Mouse (Mus musculus): ENCODE data around the gene Cd38.
"Not testable (repeated sequence)": the region's sequence is repeated elsewhere in the genome, so short reads cannot be mapped to it uniquely, and the experiment has no call there.

Cd38 gene

DNA sequence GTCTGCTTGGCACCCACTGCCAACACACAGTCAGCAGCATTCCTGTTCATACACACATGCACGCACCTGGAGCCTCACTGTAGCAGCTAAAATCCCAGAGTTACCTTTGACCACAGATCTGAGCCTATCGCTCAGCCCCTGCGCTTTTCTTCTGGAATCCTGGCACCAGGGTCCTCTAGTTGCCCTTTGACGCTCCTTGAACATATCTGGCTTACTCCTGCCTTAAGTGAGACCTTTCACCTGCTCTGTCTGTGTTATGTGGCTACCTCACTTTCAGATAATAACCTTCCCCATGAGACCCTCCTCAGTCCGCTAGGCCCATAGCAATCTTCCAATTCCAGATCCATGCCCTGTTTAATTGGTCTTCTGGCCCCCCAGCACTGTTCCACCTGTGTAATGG, 8.3 kb upstream of the Cd38 start:
- no peak for DNase-seq (ENCODE audit: low read depth)

DNA sequence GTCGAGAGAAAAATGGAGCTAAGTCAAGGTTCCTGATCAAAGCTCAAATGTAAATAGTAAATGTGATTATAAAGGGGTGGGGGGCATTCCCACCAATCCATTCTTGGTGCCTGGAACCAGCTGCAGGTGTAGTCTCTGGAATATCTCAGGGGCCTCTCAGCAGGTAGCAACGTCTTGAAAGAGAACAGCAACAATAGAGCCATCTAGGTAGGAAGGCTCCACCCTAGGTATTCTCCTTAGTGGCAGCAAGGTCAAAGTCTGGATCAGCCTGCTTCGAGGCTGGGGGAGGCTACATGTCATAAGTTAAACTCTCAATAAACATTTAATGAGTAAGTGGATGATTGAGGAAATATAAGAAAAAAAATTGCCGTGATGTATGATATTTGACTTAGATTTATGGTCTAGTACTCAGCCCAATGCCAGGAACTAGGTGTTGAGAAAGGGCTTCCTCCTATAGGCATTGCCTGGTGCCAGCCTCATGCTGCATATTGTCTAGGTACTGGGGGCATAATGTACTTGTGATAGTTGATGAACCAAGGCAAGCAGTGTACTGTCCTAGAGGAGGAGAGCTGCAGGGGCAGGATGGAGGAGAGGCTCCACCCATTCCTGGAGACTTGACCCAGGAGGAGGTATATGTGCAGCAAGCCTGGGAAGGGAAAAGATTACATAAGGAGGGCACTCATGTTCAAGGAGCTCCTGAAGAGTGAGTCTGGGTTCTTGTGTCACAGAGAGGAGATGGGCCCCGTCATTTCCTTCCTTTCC, 7.5 kb upstream of the Cd38 start:
- no peak for DNase-seq (ENCODE audit: low read depth)

DNA sequence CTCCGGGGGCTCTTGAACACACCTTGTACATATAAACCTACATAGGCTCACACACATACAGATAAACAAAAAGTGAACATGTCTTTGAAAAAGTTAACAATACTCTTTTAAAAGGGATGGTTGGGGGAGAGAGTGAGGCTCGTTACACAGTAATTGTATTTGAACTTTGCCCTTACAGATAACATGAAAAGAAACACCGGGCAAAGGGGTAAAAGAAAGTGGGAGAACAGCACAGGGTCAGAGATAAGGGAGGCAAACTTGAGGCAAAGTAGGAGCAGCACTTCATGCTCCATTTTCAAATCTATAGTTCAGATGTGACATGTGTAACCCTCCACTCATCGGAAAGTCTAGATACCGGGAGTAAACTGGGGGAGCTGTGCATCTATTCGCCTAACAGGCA, 4.7 kb upstream of the Cd38 start:
- no peak for DNase-seq (ENCODE audit: low read depth)

DNA sequence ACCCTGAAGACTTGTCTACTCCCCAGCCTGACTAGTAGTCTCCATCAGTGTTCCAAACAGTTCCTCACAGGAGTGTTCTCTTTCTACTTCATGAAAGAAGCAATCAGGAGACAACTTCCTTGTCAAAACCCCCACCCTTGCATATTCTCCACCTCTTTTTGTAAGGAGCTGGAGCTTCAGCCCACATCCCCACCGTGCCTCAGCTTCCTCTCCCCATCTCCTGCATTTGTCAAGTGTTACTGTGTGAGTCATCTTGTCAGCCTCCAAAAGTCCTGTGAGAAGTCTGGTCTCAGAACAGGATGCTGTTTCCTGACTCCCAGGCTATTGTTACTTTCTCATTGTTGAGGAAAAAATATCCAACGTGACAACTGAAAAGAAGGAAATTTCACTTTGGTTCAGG, 3.0 kb upstream of the Cd38 start:
- no peak for DNase-seq (ENCODE audit: low read depth)

DNA sequence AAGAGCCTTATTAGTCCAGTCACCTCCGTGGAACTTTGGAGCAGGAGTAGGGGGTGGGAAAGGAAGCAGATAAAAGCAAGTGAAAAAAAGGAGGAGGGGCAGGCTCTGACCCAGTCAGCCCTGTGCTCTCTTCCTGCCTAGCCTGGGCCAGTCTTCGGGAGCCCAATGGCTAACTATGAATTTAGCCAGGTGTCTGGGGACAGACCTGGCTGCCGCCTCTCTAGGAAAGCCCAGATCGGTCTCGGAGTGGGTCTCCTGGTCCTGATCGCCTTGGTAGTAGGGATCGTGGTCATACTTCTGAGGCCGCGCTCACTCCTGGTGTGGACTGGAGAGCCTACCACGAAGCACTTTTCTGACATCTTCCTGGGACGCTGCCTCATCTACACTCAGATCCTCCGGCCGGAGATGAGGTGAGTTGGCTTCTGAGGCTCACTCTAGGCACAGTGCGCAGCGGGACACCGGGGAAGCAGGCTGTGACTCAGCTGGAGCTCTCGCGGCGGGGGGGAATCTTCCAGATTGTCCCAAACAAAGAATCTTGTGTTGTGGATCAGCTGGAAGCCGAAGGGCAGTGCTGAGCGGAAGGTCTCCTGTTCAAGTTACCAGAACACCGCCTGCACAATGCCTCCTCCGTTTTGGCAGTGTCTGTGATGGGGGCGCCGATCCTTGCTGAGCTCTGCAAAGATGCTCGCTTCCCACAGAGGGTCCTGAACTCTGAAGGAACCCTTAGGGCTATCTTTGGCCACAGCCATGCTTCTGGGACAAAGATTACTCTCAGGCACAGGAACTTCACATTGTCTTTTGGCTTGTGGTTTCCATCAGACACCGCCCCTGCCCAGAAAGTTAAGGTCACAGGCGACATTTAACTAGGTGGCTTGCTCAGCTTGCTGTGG, 603 bp downstream of the Cd38 start:
- DNase-seq (ENCODE audit: low read depth), result peak; percentile 40

DNA sequence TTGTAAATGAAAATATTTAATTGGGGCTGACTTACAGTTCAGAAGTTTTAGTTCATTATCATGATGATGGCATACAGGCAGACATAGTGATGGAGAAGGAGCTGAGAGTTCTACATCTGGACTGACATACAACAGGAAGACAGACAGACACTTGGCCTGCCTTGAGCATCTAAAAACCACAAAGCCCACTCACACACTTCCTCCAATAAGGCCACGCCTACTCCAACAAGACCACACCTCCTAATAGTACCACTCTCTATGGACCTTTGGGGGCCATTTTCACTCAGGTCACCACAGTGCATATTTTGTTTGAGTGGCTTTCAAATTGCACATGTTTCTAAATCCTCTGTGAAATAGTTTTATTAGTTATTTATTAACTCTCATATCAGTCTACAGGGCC, 3.5 kb downstream of the Cd38 start:
- no peak for DNase-seq (ENCODE audit: low read depth)

DNA sequence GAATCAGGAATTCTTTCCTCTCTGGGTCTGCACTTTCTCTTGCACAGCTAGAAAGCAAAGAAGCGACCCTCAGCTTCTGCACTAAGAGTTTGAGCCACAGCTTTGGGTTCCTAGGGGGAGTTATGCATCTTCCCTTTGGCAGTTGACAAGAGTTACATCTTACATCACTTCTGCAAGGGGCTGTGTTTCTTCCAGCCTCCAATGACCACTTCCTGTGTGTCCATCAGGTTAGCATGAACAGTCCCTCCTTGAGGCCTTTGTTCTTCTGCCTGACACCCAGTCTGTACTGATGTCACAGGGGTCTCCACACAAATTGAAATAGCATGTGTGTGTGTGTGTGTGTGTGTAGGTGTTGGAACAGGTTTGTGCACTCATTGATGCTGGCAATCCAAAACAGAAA, 4.3 kb downstream of the Cd38 start:
- DNase-seq (ENCODE audit: low read depth), result no peak

DNA sequence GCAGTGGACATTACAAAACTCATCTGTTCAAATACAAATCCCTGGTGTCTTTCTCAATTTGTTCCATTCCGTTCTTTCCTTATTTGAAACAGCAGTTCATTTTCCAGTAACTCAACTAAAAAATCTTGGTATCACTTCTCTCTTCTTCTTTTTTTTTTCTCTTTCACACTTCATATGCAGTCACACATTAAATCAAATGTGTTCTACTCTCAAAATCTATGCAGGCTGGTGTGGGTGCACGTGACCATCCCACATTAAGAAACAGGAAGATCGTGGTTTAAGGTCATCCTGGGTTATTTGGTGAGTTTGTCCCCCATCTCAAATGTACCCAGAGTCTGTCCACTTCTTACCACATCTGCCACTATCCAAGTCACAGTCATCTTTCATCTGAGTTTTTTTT, 13.7 kb downstream of the Cd38 start:
- DNase-seq (ENCODE audit: low read depth), result no peak

DNA sequence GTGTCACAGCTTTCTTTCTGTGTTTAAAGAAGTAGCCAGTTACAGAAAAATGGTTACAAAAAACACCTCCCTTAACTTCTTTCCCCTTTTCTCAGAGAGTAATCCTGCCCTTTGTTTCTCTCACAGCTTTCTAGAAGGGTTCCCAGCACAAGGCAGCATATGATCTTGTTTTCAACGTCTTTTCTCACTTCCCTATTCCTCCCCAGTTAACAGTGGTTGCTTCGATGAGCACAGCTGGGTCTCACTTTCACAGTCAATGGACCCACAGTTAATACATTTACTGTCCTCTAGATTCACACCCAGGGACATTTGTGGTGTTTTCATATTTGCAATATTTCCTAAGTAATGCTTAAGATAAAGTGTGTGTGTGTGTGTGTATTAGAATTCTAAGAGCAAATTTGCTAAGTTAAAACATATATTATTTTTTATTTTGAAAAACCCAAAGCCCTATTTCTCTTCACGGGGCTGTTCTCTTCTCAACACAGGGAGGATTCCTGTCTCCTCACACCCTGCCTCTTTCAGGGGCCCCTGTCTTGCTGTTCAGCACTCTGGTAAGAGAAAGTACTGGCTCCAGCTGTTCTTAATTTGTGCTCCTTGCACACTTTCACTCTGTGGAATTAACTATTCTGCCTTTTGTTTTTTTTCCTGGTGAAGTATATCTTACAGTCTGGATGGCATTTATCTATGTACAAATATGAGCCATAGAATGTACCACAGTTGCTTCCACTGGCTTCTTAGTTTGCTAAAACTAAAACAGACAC, 16.9 kb downstream of the Cd38 start:
- no peak for DNase-seq (ENCODE audit: low read depth)

DNA sequence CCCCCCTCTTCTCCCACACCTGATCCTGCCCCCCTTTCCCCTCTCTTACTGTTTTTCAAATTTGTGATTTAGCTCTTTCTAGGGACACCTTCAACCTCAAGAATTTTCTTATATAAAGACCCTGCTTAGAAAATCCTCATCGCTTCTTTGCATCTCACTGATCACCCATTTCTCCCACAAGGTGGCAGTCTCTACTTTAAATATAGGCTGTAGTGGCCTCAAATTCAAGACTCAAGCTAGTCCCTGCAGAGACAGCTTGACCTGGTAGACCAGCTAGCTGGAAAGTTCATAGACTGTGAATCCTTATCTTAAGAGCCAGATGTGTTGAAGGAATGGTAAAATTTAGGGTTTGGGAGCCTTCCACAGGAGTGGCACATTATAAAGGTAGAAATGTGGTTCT, 24.0 kb downstream of the Cd38 start:
- no peak for DNase-seq (ENCODE audit: low read depth)

DNA sequence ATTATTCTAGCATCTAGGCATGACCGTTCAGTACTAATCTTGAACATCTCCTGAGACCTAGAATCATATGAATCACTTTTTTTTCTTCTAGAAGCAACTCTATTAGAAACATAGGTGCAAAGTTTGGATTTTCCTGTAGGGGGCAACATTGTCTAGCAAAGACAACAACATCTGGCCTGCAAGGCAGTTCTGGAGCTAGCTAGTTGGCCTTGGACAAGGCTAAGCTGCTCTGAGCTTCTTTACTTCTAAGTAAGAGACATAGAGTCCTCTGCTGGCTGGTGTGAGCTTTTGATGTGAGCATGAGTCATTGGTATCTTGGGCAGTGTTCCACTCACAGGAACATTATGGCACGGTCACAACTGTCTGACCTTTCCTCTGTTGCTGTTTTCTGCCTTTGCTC, 25.8 kb downstream of the Cd38 start:
- peak; percentile 72 for DNase-seq (ENCODE audit: low read depth)

DNA sequence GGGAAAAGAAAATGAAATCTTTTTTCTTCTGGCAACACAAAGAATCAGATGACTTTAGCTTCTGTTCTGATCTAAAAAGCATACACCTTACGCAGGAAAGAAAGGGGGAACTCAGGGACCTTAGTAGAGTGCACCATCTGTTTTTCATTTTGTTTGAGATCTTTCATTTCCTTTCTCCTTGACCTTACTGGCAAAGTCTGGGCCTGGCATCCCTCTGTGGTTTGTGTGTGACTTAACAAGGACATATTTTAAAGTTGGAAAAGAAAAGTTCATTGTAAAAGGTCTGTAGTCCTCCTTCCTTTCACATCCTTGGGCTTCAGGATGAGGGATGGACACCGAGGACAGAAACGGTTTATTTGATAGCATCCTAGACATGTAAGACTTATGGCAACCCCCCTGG, 27.6 kb downstream of the Cd38 start:
- peak; percentile 46 for DNase-seq (ENCODE audit: low read depth)

DNA sequence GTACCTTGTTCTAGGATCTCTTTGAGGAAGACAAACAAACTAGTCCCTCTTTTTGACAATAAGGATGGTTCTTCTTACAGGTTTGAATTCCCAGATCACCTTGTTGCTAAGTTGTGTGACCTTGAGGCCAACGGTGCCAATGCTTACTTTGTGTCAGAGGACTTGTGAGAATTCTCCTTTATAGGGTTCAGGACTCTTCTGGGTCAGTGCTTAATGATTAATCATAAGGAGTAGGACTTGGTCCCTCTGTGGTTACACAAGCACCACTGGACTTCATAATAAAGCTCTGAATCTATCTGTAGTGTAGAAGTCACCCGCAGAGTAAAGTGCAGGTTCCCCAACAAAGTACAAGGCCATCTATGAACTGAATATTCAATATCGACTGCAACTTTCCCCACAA, 36.3 kb downstream of the Cd38 start:
- DNase-seq (ENCODE audit: low read depth), result no peak

DNA sequence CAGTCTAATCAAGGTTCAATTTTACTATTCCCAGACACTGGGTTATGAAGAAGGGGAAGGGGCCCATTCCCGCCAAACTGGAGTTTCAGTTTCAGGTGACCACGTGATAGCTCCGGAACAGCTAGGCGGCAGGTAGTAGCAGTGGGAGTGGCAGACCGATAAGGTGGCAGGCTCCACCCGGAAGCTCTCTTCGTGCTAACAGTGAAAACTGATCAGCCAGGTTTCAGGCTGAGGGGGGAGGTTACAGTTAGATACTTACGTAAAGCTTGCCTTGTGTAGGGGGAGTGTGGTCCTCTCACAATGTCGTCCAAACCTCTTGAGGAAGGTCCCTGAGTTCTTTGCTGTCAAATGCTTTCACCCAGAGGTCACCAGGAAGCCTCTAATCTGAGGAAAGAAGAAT, 40.9 kb downstream of the Cd38 start:
- DNase-seq (ENCODE audit: low read depth), result no peak

DNA sequence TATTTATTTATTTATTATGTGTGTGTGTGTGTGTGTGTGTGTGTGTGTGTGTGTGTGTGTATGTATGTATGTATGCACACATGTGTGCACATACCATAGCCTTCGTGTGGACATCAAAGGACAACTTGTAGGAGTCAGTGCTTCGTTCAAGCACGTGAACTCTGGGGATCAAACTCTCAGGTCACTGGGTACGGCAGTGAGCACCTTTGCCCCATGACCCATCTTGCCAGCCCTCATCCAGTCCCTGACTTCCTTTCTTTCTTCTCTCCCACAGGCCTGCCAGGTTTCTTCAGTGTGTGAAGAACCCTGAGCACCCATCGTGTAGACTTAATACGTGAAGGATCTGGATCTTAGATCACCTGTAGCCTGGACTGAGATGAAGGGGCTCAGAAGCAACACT, 41.7 kb downstream of the Cd38 start:
- DNase-seq (ENCODE audit: low read depth), result no peak

DNA sequence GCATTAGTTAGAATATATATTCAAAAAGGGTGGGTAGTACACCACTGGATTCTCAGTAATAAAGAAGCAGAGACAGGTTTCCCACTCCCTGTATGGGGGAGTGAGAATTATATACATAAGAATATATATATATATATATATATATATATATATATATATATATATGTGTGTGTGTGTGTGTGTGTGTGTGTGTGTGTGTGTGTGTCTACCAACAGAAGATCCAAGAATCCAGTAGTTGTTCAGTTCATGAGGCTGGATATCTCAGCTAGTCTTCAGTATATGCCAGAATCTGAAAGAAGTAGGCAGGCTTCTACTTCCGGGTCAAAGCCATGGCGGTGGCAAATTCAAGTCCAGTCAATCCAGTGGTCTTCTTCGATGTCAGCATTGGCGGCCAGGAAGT, 44.5 kb downstream of the Cd38 start, which contains the start of gene Gm7879:
Gene Gm7879 (plus strand): TSS at position 301 of the 400 bp plus-strand sequence.
- DNase-seq (ENCODE audit: low read depth), result not testable (repeated sequence)

DNA sequence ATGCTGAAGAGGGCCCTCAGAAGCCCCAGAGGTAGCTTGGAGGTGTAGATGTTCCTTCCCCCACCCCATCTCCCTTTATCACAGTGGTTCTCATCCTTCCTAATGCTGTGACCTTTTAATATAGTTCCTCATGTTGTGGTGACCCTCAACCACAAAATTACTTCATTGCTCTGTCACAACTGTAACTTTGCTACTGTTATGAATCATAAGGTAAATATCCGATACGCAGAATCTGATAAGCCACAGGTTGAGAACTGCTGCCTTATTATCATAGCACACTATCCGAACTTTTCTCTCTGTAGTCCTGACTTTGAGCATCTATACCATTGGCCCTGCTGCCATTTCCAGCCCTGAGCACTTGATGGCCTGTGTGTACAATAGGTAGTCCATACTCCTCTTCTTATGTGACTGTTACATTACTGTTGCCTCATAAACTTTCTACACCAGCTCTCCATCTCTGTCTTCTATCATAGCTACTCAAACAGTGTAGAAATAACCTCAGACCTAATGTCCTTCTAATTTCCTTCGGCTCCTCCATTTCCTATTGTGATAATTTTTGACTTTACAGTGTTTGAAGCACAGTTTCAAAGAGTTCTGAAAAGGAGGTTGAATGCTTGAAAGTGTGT, 47.0 kb downstream of the Cd38 start:
- no peak for DNase-seq (ENCODE audit: low read depth)

DNA sequence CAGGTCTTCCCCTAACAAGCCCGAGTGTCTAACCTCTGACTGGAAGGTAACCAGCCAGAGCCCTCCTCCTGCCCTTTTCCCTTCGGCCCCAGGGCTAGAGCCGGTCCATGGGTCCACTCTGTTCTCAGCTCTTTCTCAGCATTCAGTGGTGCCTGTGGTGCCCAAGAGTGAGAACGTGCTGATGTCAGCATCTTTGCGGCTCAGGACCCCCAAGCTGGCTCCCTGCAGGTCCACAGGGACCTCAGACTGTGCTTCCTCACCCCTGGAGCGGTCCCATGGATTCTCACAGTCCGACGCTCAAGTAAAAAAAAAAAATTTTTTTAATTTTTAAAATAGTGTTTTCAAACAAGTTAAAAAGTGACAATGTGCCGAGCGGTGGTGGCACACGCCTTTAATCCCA, 53.5 kb downstream of the Cd38 start:
- DNase-seq (ENCODE audit: low read depth), result no peak

DNA sequence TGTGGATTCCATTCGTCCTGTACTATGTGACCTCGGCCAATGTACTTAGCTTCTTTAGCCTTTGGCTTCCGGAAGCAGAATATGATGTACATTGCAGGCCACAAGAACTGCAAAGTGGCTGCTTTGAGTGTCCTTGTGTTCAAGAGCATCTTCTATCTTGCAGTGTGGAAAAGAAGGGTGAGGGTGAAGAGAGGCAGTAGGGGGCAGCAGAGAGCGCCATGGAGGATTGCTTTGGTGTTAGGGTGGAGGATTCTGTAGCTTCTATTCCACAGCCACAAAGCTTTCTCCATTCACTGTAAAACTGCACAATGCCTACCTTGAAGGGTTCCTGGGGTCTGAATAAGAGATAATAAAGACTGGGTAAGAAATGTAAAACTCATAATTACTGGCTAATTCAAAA, 55.6 kb downstream of the Cd38 start:
- peak; percentile 31 for DNase-seq (ENCODE audit: low read depth)

DNA sequence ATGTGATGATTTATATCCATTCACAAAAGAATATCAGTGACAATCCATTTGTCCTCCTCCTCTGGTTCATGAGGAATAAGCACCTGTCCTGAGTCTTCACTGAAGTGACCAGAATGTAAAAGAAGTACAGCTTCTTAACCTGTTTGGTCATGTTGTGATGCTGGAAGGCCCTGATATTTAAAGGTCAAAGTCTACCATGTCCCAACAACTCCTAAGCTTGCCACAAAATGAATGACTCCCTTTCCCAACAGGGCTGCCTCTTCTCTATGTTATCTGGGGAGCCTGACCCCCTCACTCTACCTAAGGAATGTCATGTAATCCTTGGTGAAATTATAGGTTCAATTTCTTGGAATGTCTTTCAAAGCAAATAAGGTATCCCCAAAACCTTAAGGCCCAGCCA, 59.4 kb downstream of the Cd38 start:
- DNase-seq (ENCODE audit: low read depth), result no peak

DNA sequence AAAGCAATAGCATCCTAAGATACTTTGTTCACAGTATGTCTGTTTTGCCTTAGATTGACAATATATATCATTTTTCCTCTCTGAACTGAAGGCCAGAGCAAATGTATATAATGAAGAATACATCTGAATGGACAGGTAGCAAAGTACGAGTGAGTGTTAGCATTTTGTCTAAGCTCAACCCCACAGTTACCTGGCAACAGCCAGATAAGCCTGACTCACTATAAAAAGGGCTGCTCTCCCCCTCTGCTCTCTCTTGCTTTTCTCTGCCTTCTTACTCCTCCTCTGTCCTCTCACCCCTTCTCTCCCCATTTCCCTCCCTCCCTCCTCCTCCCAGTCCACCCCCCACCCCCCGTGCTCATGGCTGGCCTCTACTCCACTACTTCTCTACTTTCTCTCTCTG, 64.9 kb downstream of the Cd38 start:
- no peak for DNase-seq (ENCODE audit: low read depth)

DNA sequence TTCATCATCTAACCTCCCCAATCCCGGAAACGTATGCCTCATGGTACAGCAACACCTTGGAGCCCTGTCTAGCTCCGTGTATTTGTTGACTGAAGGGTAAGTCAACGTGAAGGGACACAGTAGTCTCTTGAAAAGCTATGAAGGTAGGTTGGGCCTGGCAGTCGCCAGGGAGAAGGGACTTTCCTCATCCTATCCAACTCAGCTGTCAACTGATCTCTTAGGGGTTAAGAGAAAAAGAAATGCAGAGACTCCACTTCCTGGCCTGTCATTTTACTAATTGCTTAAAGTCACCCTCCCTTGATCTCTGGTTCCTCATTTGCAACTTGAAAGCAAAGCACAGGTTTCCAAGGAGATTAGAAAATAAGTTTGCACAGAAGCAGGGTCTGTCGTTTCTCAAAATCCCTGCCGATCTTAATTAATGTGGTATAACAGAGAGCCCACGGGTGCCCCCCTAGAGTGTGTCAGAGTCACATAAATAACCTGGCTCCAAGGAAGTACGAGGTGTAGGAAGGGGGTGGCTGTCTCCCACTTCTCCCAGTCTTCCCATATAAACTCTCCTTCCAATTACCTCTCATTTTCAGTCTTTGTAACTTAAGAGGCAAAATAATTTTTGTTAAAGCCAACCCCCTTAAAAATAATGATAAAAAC, 79.1 kb downstream of the Cd38 start:
- no peak for DNase-seq (ENCODE audit: low read depth)
